ENCODE assay signal across 35 mouse cellular contexts in genomic region chr2:112273474-112273873, GRCm38 (mm10). TPM values are rescaled to one million over a fixed set of nuclear protein-coding genes. Genes with fewer than 3 reads are reported as not detected.
"Had no signal": no experiment of that assay in that cellular context is flagged by ENCODE, and none has a peak within 500 bp of the region (broad histone marks: within the 10 kb centered on the region; RNA-seq: fewer than 3 reads in every experiment).

No protein-coding gene starts in this region.

- H3K27me3 ChIP-seq: heart, embryonic 13.5 days; heart, embryonic 15.5 days; hindbrain, embryonic 13.5 days; hindbrain, embryonic 15.5 days; kidney, embryonic 15.5 days; limb, embryonic 12.5 days; liver, embryonic 13.5 days; liver, embryonic 15.5 days had no signal

- H3K4me1 ChIP-seq: limb, embryonic 10.5 days; limb, embryonic 12.5 days had no signal

- H3K36me3 ChIP-seq: hindbrain, embryonic 15.5 days; limb, embryonic 10.5 days; limb, embryonic 12.5 days; liver, embryonic 13.5 days had no signal

- DNase-seq: gastrocnemius, postnatal 14 days; gastrocnemius, postnatal 36 days; heart, adult 18-20 months; heart, postnatal 14 days; heart, postnatal 36 days; kidney, adult 11 months; kidney, adult 2 months; kidney, adult 9 months; kidney, postnatal 14 days; kidney, postnatal 36 days had no signal

- H3K9ac ChIP-seq: heart, embryonic 13.5 days; heart, embryonic 15.5 days; hindbrain, embryonic 13.5 days; hindbrain, embryonic 15.5 days; kidney, embryonic 15.5 days; limb, embryonic 12.5 days; liver, embryonic 13.5 days; liver, embryonic 15.5 days had no signal

- H3K27ac ChIP-seq: heart, embryonic 13.5 days; heart, embryonic 15.5 days; hindbrain, embryonic 13.5 days; hindbrain, embryonic 15.5 days; hindbrain, postnatal 0 days; kidney, embryonic 15.5 days; kidney, postnatal 0 days; layer of hippocampus, adult 2 months; left cerebral cortex, adult 2 months; limb, embryonic 10.5 days; limb, embryonic 12.5 days; liver, embryonic 13.5 days; liver, embryonic 15.5 days had no signal

- H3K4me3 ChIP-seq: heart, embryonic 13.5 days; heart, embryonic 15.5 days; hindbrain, embryonic 13.5 days; hindbrain, embryonic 15.5 days; kidney, embryonic 15.5 days; layer of hippocampus, adult 2 months; left cerebral cortex, adult 2 months; limb, embryonic 10.5 days; limb, embryonic 12.5 days; liver, embryonic 13.5 days; liver, embryonic 15.5 days had no signal

RNA-seq across cellular contexts. Expression of gene Gm21985, which starts 7.4 kb away (rescaled TPM):
- total RNA-seq: hematopoietic stem cell, adult 5-6 weeks; hindbrain, postnatal 0 days had no signal
- polyA plus RNA-seq: gonadal fat pad, adult 2 months; heart, embryonic 13.5 days; heart, embryonic 15.5 days; heart, postnatal 0 days; hindbrain, embryonic 11.5 days; hindbrain, embryonic 13.5 days; hindbrain, embryonic 15.5 days; hindbrain, postnatal 0 days; intestine, embryonic 14.5 days; intestine, embryonic 16.5 days; kidney, adult 2 months; kidney, embryonic 15.5 days; kidney, postnatal 0 days; limb, embryonic 10.5 days; limb, embryonic 12.5 days; liver, embryonic 13.5 days; liver, embryonic 15.5 days had no signal

RNA-seq across cellular contexts. Expression of gene Nutm1, which starts 14.4 kb away (rescaled TPM):
- total RNA-seq: gastrocnemius, adult 18-20 months; gastrocnemius, adult 8-10 months; gastrocnemius, postnatal 14 days; gastrocnemius, postnatal 36 days; heart, adult 18-20 months; heart, postnatal 14 days; heart, postnatal 36 days; hematopoietic stem cell, adult 5-6 weeks; layer of hippocampus, adult 2 months; layer of hippocampus, postnatal 10 days; layer of hippocampus, postnatal 25 days; left cerebral cortex, adult 2 months; left cerebral cortex, postnatal 14 days had no signal
- polyA plus RNA-seq: heart, embryonic 15.5 days; heart, postnatal 0 days; intestine, embryonic 14.5 days; limb, embryonic 14.5 days; liver, embryonic 13.5 days had no signal
